Mouse (Mus musculus): ENCODE data around the gene AI182371. TPM values are rescaled to one million over a fixed set of nuclear protein-coding genes. Genes with fewer than 3 reads are reported as not detected.

AI182371 gene
- polyA plus RNA-seq, 1 experiment, result not detected

- WGBS, result 83% methylated on average over 2 of the region's 2 CpGs
- no peak for TF ChIP-seq CTCF (IDR thresholded peaks at IDR 0.05; ENCODE audit: insufficient read depth, low read depth, low read length)
- TF ChIP-seq POLR2A (IDR thresholded peaks at IDR 0.05; ENCODE audit: insufficient read depth, low read depth, low read length), result no peak
- no peak overlapping the region for H3K4me3 ChIP-seq (ENCODE audit: insufficient read depth, low read depth, low read length)
- H3K27ac ChIP-seq (ENCODE audit: insufficient read depth, low read depth, low read length), result no peak overlapping the region
- H3K4me1 ChIP-seq (ENCODE audit: control insufficient read depth, insufficient read depth, low read length), result no peaks in the 10 kb centered on the region
Measured at GRCm38 (mm10) chr2:35110521-35110920, 9.2 kb upstream of the AI182371 start.

DNA sequence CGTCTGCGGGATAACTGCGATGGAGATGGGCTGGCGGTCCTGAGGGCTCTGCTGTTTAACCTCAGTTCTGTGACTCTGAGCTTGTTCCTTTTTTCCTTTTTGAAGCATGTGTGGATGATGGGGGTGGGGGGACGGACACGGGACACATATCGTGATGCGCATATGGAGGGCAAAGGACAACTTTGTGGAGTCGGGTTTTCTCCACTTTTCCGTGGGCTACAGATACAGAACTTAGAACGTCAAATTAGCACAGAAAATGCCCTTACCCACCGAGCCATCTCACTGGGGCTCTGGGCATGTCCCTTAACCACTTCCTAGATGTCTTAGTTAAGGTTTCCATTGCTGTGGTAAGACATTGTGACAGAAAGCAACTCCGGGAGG is 8.6 kb upstream of the AI182371 start:
- Histone ChIP-seq H3K4me1 (ENCODE audit: control insufficient read depth, insufficient read depth, low read length) (no peaks in the 10 kb centered on the region), H3K27ac (ENCODE audit: insufficient read depth, low read depth, low read length) (no peak overlapping the region), H3K4me3 (ENCODE audit: insufficient read depth, low read depth, low read length) (peak overlapping the region; percentile 63)
- TF ChIP-seq CTCF (IDR thresholded peaks at IDR 0.05; ENCODE audit: insufficient read depth, low read depth, low read length), result no peak
- no peak for TF ChIP-seq POLR2A (IDR thresholded peaks at IDR 0.05; ENCODE audit: insufficient read depth, low read depth, low read length)
- 2% methylated on average over 13 of the region's 13 CpGs for WGBS

- under 1% methylated on average over 60 of the region's 62 CpGs for WGBS
- Histone ChIP-seq H3K4me3 (ENCODE audit: insufficient read depth, low read depth, low read length) (peak within 1 kb of the TSS; percentile 63), H3K4me1 (ENCODE audit: control insufficient read depth, insufficient read depth, low read length) (no peaks in the 10 kb centered on the region), H3K27ac (ENCODE audit: insufficient read depth, low read depth, low read length) (0 out of 2 replicates have a peak within 1 kb of the TSS, but pooled peaks have one; percentile 38)
- TF ChIP-seq POLR2A (IDR thresholded peaks at IDR 0.05; ENCODE audit: insufficient read depth, low read depth, low read length) (peak; percentile 68; the same call in 1 of the 2 replicates), CTCF (IDR thresholded peaks at IDR 0.05; ENCODE audit: insufficient read depth, low read depth, low read length) (no peak)
Measured at GRCm38 (mm10) chr2:35109141-35109923, 8.0 kb upstream of the AI182371 start, which contains the start of gene Cntrl. Cntrl (plus strand) TSS chr2:35109492.

DNA sequence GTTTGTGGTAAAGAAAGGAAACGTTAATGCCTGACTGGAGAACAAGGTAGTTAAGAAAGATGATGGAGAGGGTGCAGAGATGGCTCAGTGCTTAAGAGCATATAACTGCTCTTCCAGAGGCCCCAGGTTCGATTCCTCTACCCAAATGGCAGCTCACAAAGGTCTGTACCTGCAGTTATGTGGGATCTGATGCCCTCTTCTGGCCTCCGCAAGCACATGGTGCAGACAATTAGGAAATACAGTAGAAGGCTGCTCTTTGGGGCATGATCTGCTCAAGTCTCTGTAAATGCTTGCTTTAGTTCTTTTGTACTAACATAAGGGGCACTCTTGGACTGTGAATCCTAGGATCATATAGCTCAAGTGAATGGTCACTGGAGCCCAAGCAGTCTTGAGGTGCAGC is 7.4 kb upstream of the AI182371 start:
- Histone ChIP-seq H3K4me3 (ENCODE audit: insufficient read depth, low read depth, low read length) (peak overlapping the region; percentile 63), H3K27ac (ENCODE audit: insufficient read depth, low read depth, low read length) (0 out of 2 replicates have a peak overlapping the region, but pooled peaks have one; percentile 38), H3K4me1 (ENCODE audit: control insufficient read depth, insufficient read depth, low read length) (no peaks in the 10 kb centered on the region)
- 18% methylated on average over 3 of the region's 3 CpGs for WGBS
- TF ChIP-seq POLR2A (IDR thresholded peaks at IDR 0.05; ENCODE audit: insufficient read depth, low read depth, low read length), result no peak
- TF ChIP-seq CTCF (IDR thresholded peaks at IDR 0.05; ENCODE audit: insufficient read depth, low read depth, low read length), result no peak

DNA sequence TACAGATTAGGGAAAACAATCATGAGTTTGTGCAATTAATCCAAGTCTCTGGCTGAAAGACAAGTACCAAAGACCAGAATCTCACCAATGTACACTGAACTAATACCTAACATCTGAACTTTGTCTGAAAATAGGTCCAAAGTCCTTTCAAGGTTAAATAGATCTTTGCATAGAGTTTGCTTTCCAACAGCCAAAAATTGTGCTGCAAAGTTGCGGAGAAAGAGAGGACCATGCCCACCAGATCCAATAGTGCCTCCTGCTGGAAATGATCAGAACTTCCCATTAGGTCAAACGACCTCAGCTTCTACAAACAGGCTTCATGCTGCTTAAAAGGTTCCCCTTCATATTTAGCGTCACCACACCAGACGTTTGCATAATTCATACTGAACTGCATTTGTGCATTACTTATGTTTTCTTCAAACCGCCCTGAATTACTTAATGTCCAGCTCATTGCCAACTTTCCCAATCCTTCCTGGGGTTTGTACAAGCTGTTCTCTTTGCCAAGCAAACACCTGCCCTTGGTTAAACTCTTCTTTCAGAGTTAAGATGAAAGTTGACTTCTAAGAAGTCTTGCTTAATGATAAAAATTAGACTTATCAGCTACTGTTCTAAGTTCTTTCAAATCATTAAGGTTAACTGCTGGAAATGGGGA is 6.8 kb upstream of the AI182371 start:
- 35% methylated on average over 5 of the region's 5 CpGs for WGBS
- Histone ChIP-seq H3K27ac (ENCODE audit: insufficient read depth, low read depth, low read length) (no peak overlapping the region), H3K4me1 (ENCODE audit: control insufficient read depth, insufficient read depth, low read length) (no peaks in the 10 kb centered on the region), H3K4me3 (ENCODE audit: insufficient read depth, low read depth, low read length) (no peak overlapping the region)
- TF ChIP-seq CTCF (IDR thresholded peaks at IDR 0.05; ENCODE audit: insufficient read depth, low read depth, low read length), result no peak
- no peak for TF ChIP-seq POLR2A (IDR thresholded peaks at IDR 0.05; ENCODE audit: insufficient read depth, low read depth, low read length)

- H3K4me1 ChIP-seq (ENCODE audit: control insufficient read depth, insufficient read depth, low read length), result no peaks in the 10 kb centered on the region
- 86% methylated on average over 3 of the region's 3 CpGs for WGBS
- no peak overlapping the region for H3K4me3 ChIP-seq (ENCODE audit: insufficient read depth, low read depth, low read length)
- no peak overlapping the region for H3K27ac ChIP-seq (ENCODE audit: insufficient read depth, low read depth, low read length)
- TF ChIP-seq CTCF (IDR thresholded peaks at IDR 0.05; ENCODE audit: insufficient read depth, low read depth, low read length), result no peak
- no peak for TF ChIP-seq POLR2A (IDR thresholded peaks at IDR 0.05; ENCODE audit: insufficient read depth, low read depth, low read length)
Measured at GRCm38 (mm10) chr2:35104843-35105242, 3.5 kb upstream of the AI182371 start.

DNA sequence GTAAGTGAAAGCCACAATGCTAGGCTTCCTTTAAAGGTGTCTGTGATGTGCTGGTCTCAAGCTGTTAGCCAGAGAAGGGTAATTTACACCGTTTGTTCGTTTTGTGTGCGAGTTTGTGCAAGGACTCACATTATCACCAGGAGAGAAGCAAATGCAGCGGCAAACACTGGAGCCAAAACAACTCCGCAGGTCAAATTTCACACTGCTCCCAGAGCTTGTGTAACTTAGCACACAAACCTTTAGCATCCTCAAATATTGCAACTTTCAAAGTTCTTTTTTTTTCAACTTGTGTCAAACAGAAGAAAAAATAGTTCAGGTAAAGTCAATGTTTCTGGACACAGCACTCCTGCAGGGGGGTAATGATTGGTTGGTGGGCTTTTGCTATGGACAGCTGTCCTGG is 2.2 kb upstream of the AI182371 start:
- no peak for TF ChIP-seq POLR2A (IDR thresholded peaks at IDR 0.05; ENCODE audit: insufficient read depth, low read depth, low read length)
- no peak for TF ChIP-seq CTCF (IDR thresholded peaks at IDR 0.05; ENCODE audit: insufficient read depth, low read depth, low read length)
- WGBS, result 76% methylated on average over 5 of the region's 5 CpGs
- Histone ChIP-seq H3K27ac (ENCODE audit: insufficient read depth, low read depth, low read length) (no peak overlapping the region), H3K4me3 (ENCODE audit: insufficient read depth, low read depth, low read length) (no peak overlapping the region), H3K4me1 (ENCODE audit: control insufficient read depth, insufficient read depth, low read length) (no peaks in the 10 kb centered on the region)

DNA sequence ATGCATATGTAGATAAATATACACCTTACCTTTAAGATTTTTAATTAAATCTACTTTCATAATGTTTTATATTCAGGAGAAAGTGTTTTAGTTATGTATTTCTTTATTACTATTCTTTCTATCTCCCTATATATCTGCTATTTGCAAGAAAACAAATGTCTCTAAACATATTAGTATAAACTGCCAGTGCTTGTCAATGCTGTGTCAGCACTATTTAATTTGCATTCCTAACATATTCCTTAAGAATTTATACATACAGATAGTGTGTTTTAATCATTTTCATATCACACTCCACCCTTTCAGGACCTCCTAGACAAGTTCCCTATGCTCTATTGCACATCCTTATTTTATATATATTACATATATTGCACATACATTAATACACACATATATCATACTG is 1.4 kb upstream of the AI182371 start:
- no peak for TF ChIP-seq POLR2A (IDR thresholded peaks at IDR 0.05; ENCODE audit: insufficient read depth, low read depth, low read length)
- no peak for TF ChIP-seq CTCF (IDR thresholded peaks at IDR 0.05; ENCODE audit: insufficient read depth, low read depth, low read length)
- H3K4me1 ChIP-seq (ENCODE audit: control insufficient read depth, insufficient read depth, low read length), result no peaks in the 10 kb centered on the region
- no peak overlapping the region for H3K4me3 ChIP-seq (ENCODE audit: insufficient read depth, low read depth, low read length)
- no peak overlapping the region for H3K27ac ChIP-seq (ENCODE audit: insufficient read depth, low read depth, low read length)

DNA sequence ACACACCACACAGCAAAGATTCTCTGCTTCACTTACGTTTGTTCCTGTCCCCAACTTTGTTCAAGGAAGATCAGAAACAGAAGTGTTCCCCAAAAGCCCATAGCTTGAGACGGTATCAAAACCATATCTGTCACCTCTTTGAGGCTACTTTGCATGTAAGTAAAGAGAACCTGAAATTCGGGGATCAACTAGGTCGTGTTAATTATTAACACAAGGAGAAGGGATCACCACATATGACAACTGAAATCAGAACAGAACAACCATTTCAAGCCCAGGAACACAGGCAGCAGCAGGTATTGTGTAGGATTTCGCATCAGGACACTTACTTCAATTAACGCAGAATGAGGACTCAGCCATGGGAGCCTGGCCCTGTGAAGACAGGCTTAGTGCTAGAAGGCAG is 814 bp downstream of the AI182371 start:
- TF ChIP-seq CTCF (IDR thresholded peaks at IDR 0.05; ENCODE audit: insufficient read depth, low read depth, low read length) (no peak), POLR2A (IDR thresholded peaks at IDR 0.05; ENCODE audit: insufficient read depth, low read depth, low read length) (no peak)
- 89% methylated on average over 6 of the region's 6 CpGs for WGBS

More for the DNA sequence above, 814 bp downstream of the AI182371 start:
- no peak overlapping the region for H3K27ac ChIP-seq (ENCODE audit: insufficient read depth, low read depth, low read length)
- no peak overlapping the region for H3K4me3 ChIP-seq (ENCODE audit: insufficient read depth, low read depth, low read length)
- no peaks in the 10 kb centered on the region for H3K4me1 ChIP-seq (ENCODE audit: control insufficient read depth, insufficient read depth, low read length)
